Mouse (Mus musculus) forebrain, embryonic 12.5 days (tissue): ENCODE data around the gene Dnah17. TPM values are rescaled to one million over a fixed set of nuclear protein-coding genes. Genes with fewer than 3 reads are reported as not detected.

Experiments
- ATAC-seq: fragments of 200-750 bp; cut with Nextera tagmentation; 2 replicates; pipeline ENCODE4 v1.8.0; 2017; ENCODE audit warnings: moderate TSS enrichment; ENCODE audit not compliant: low FRiP score
- H3K27ac ChIP-seq: fragments of 300-500 bp; sonication (generic); 2 replicates; pipeline ENCODE4 v1.5.1; 2016; ENCODE audit warnings: mild to moderate bottlenecking
- H3K27me3 ChIP-seq: fragments of 300-500 bp; sonication (generic); 2 replicates; pipeline ENCODE4 v1.6.1; 2016; ENCODE audit warnings: mild to moderate bottlenecking
- H3K36me3 ChIP-seq: fragments of 300-500 bp; sonication (generic); replicated peaks from 2 replicates; pipeline ENCODE4 v1.6.1; 2016; ENCODE audit warnings: mild to moderate bottlenecking
- H3K4me1 ChIP-seq: fragments of 300-500 bp; sonication (generic); 2 replicates; pipeline ENCODE4 v1.6.1; 2016
- H3K4me2 ChIP-seq: fragments of 300-500 bp; sonication (generic); 2 replicates; pipeline ENCODE4 v1.6.1; 2016; ENCODE audit warnings: mild to moderate bottlenecking, moderate library complexity
- H3K4me3 ChIP-seq: fragments of 300-500 bp; sonication (generic); replicated peaks from 2 replicates; pipeline ENCODE4 v1.5.1; 2016; ENCODE audit warnings: mild to moderate bottlenecking
- H3K9ac ChIP-seq: fragments of 300-500 bp; sonication (generic); 2 replicates; pipeline ENCODE4 v1.6.1; 2016; ENCODE audit warnings: mild to moderate bottlenecking
- H3K9me3 ChIP-seq: fragments of 300-500 bp; sonication (generic); 2 replicates; pipeline ENCODE4 v1.6.1; 2016
- WGBS: fragments of 180-500 bp; shearing (Covaris S2); methylation state at CpG from one replicate; pipeline ENCODE4 v1.1.7; 2016; 5-methylcytosine and 5-hydroxymethylcytosine counted together
- polyA plus RNA-seq: library from polyadenylated mRNA; unstranded; fragments of >200 nt; fragmentation: Nextera tagmentation; extraction: Ambion mirVana; gene quantifications from 2 replicates; pipeline ENCODE4 v1.2.1, GENCODE M21; 2016

The Dnah17 gene
- polyA plus RNA-seq, 1 experiment from 2014 or later: 0.34 TPM

GRCm38 (mm10) chr11:118079750-118080149 lies 50.7 kb downstream of the Dnah17 start:
- no peak overlapping the region for H3K27ac ChIP-seq
- H3K9ac ChIP-seq: no peak overlapping the region
- no peaks in the 10 kb centered on the region for H3K9me3 ChIP-seq
- no peaks in the 10 kb centered on the region for H3K36me3 ChIP-seq
- no peak overlapping the region for H3K4me3 ChIP-seq
- no peaks in the 10 kb centered on the region for H3K4me1 ChIP-seq
- H3K4me2 ChIP-seq: no peak overlapping the region
- 81% methylated on average over 14 of the region's 14 CpGs for WGBS
- H3K27me3 ChIP-seq: no peaks in the 10 kb centered on the region; the same call in 1 of the 2 replicates
- no peak for ATAC-seq

- Histone ChIP-seq H3K4me1 (no peaks in the 10 kb centered on the region), H3K36me3 (no peaks in the 10 kb centered on the region), H3K4me3 (no peak overlapping the region), H3K4me2 (no peak overlapping the region), H3K27ac (no peak overlapping the region), H3K27me3 (no peaks in the 10 kb centered on the region), H3K9ac (no peak overlapping the region), H3K9me3 (no peaks in the 10 kb centered on the region)
- 83% methylated on average over 6 of the region's 6 CpGs for WGBS
- ATAC-seq: no peak
Observed at GRCm38 (mm10) chr11:118076929-118077328, 53.5 kb downstream of the Dnah17 start.

GRCm38 (mm10) chr11:118075035-118075522 lies 55.4 kb downstream of the Dnah17 start:
- WGBS: 86% methylated on average over 17 of the region's 17 CpGs
- H3K9ac ChIP-seq: no peak overlapping the region
- H3K27ac ChIP-seq: no peak overlapping the region
- H3K9me3 ChIP-seq: no peaks in the 10 kb centered on the region
- H3K4me2 ChIP-seq: no peak overlapping the region
- H3K27me3 ChIP-seq: no peaks in the 10 kb centered on the region
- H3K4me3 ChIP-seq: no peak overlapping the region
- ATAC-seq: no peak
- no peaks in the 10 kb centered on the region for H3K36me3 ChIP-seq
- peaks cover 11% of the 10 kb centered on the region for H3K4me1 ChIP-seq

GRCm38 (mm10) chr11:118071227-118071912 lies 59.1 kb downstream of the Dnah17 start:
- 36% methylated on average over 11 of the region's 11 CpGs for WGBS
- peaks cover 11% of the 10 kb centered on the region for H3K4me1 ChIP-seq
- H3K36me3 ChIP-seq: no peaks in the 10 kb centered on the region
- no peaks in the 10 kb centered on the region for H3K9me3 ChIP-seq
- no peak overlapping the region for H3K4me3 ChIP-seq
- no peak overlapping the region for H3K4me2 ChIP-seq
- H3K9ac ChIP-seq: no peak overlapping the region
- no peak for ATAC-seq
- no peak overlapping the region for H3K27ac ChIP-seq
- no peaks in the 10 kb centered on the region for H3K27me3 ChIP-seq

GRCm38 (mm10) chr11:118068812-118069332 lies 61.6 kb downstream of the Dnah17 start:
- H3K36me3 ChIP-seq: no peaks in the 10 kb centered on the region
- ATAC-seq: no peak
- H3K9me3 ChIP-seq: no peaks in the 10 kb centered on the region
- WGBS: 87% methylated on average over 16 of the region's 16 CpGs
- H3K27ac ChIP-seq: no peak overlapping the region
- H3K4me3 ChIP-seq: no peak overlapping the region
- H3K4me2 ChIP-seq: no peak overlapping the region
- H3K9ac ChIP-seq: no peak overlapping the region
- H3K27me3 ChIP-seq: no peaks in the 10 kb centered on the region
- H3K4me1 ChIP-seq: peaks cover 11% of the 10 kb centered on the region

GRCm38 (mm10) chr11:118067588-118067987 lies 62.8 kb downstream of the Dnah17 start:
- Histone ChIP-seq H3K27me3 (no peaks in the 10 kb centered on the region), H3K4me1 (peaks cover 11% of the 10 kb centered on the region), H3K9ac (no peak overlapping the region), H3K9me3 (no peaks in the 10 kb centered on the region), H3K27ac (no peak overlapping the region), H3K36me3 (no peaks in the 10 kb centered on the region), H3K4me2 (no peak overlapping the region), H3K4me3 (no peak overlapping the region)
- WGBS: 78% methylated on average over 8 of the region's 8 CpGs
- no peak for ATAC-seq

GRCm38 (mm10) chr11:118060038-118060437 lies 70.4 kb downstream of the Dnah17 start:
- no peaks in the 10 kb centered on the region for H3K9me3 ChIP-seq
- H3K27ac ChIP-seq: no peak overlapping the region
- 88% methylated on average over 14 of the region's 14 CpGs for WGBS
- no peak for ATAC-seq
- H3K36me3 ChIP-seq: no peaks in the 10 kb centered on the region
- H3K4me3 ChIP-seq: no peak overlapping the region
- H3K9ac ChIP-seq: no peak overlapping the region
- H3K4me1 ChIP-seq: peaks cover 8% of the 10 kb centered on the region
- H3K4me2 ChIP-seq: no peak overlapping the region
- no peaks in the 10 kb centered on the region for H3K27me3 ChIP-seq

GRCm38 (mm10) chr11:118058872-118059271 lies 71.6 kb downstream of the Dnah17 start:
- H3K9me3 ChIP-seq: no peaks in the 10 kb centered on the region
- no peaks in the 10 kb centered on the region for H3K36me3 ChIP-seq
- no peak for ATAC-seq
- no peak overlapping the region for H3K4me2 ChIP-seq
- 69% methylated on average over 10 of the region's 10 CpGs for WGBS
- H3K27ac ChIP-seq: no peak overlapping the region
- H3K27me3 ChIP-seq: no peaks in the 10 kb centered on the region
- H3K4me3 ChIP-seq: no peak overlapping the region
- H3K4me1 ChIP-seq: peaks cover 8% of the 10 kb centered on the region
- no peak overlapping the region for H3K9ac ChIP-seq

GRCm38 (mm10) chr11:118058367-118058766 lies 72.1 kb downstream of the Dnah17 start:
- Histone ChIP-seq H3K27ac (no peak overlapping the region), H3K4me2 (no peak overlapping the region), H3K4me3 (no peak overlapping the region), H3K9ac (no peak overlapping the region), H3K27me3 (no peaks in the 10 kb centered on the region), H3K4me1 (peaks cover 8% of the 10 kb centered on the region), H3K36me3 (no peaks in the 10 kb centered on the region), H3K9me3 (no peaks in the 10 kb centered on the region)
- 76% methylated on average over 12 of the region's 12 CpGs for WGBS
- ATAC-seq: no peak

GRCm38 (mm10) chr11:118050174-118050573 lies 80.3 kb downstream of the Dnah17 start:
- Histone ChIP-seq H3K4me3 (no peak overlapping the region), H3K9me3 (no peaks in the 10 kb centered on the region), H3K4me1 (no peaks in the 10 kb centered on the region), H3K27ac (no peak overlapping the region), H3K4me2 (no peak overlapping the region), H3K27me3 (no peaks in the 10 kb centered on the region), H3K36me3 (no peaks in the 10 kb centered on the region), H3K9ac (no peak overlapping the region)
- no peak for ATAC-seq
- 86% methylated on average over 16 of the region's 16 CpGs for WGBS

- no peak overlapping the region for H3K4me2 ChIP-seq
- 27% methylated on average over 8 of the region's 8 CpGs for WGBS
- H3K27me3 ChIP-seq: no peaks in the 10 kb centered on the region
- H3K9me3 ChIP-seq: no peaks in the 10 kb centered on the region
- no peak overlapping the region for H3K4me3 ChIP-seq
- no peaks in the 10 kb centered on the region for H3K4me1 ChIP-seq
- no peak overlapping the region for H3K27ac ChIP-seq
- H3K9ac ChIP-seq: no peak overlapping the region
- ATAC-seq: no peak
- H3K36me3 ChIP-seq: no peaks in the 10 kb centered on the region
Observed at GRCm38 (mm10) chr11:118049641-118050040, 80.8 kb downstream of the Dnah17 start.

- Histone ChIP-seq H3K27me3 (no peaks in the 10 kb centered on the region), H3K9me3 (no peaks in the 10 kb centered on the region), H3K36me3 (no peaks in the 10 kb centered on the region), H3K9ac (0 out of 2 replicates have a peak overlapping the region, but pooled peaks have one; percentile 7), H3K4me3 (no peak overlapping the region), H3K27ac (0 out of 2 replicates have a peak overlapping the region, but pooled peaks have one; percentile 10), H3K4me2 (no peak overlapping the region), H3K4me1 (peaks cover 13% of the 10 kb centered on the region)
- no peak for ATAC-seq
- WGBS: 62% methylated on average over 14 of the region's 14 CpGs
Observed at GRCm38 (mm10) chr11:118043293-118043907, 87.0 kb downstream of the Dnah17 start.
